12 mouse cellular contexts compared by ENCODE assay signal in genomic region chr17:50019819-50020210, GRCm38 (mm10).
DNase-seq lines count a peak whose midpoint lies in the region; ATAC-seq and TF ChIP-seq lines count a peak whose summit lies in the region.
"Had no signal": no experiment of that assay in that cellular context is flagged by ENCODE, and none has a peak within 500 bp of the region (broad histone marks: within the 10 kb centered on the region; RNA-seq: fewer than 3 reads in every experiment).

No protein-coding gene starts in this region.

- no peak for ATAC-seq in lung, embryonic 14.5 days (ENCODE audit: insufficient read depth)
- no peak for ATAC-seq in hindbrain, embryonic 15.5 days (ENCODE audit: low FRiP score, low read depth)
- no peak for ATAC-seq in midbrain, embryonic 14.5 days (ENCODE audit: low FRiP score, low TSS enrichment)

- H3K4me1 ChIP-seq in lung, embryonic 14.5 days (ENCODE audit: insufficient read depth), result no peaks in the 10 kb centered on the region; the same call in 1 of the 2 replicates
- peaks cover 62% of the 10 kb centered on the region for H3K4me1 ChIP-seq in forebrain, embryonic 10.5 days
- peaks cover 29% of the 10 kb centered on the region for H3K4me1 ChIP-seq in hindbrain, embryonic 15.5 days (replicated peaks)
- H3K4me1 ChIP-seq in midbrain, embryonic 14.5 days (ENCODE audit: control insufficient read depth, insufficient read depth, low read length), result peaks cover 31% of the 10 kb centered on the region

- no peaks in the 10 kb centered on the region for H3K27me3 ChIP-seq in lung, embryonic 14.5 days (ENCODE audit: insufficient read depth, low read length)
- no peaks in the 10 kb centered on the region for H3K27me3 ChIP-seq in forebrain, embryonic 10.5 days (ENCODE audit: poor library complexity, severe bottlenecking)
- no peaks in the 10 kb centered on the region for H3K27me3 ChIP-seq in hindbrain, embryonic 15.5 days
- H3K27me3 ChIP-seq in midbrain, embryonic 14.5 days (ENCODE audit: control insufficient read depth, insufficient read depth, low read length), result no peaks in the 10 kb centered on the region
- H3K27me3 ChIP-seq: neural tube, embryonic 12.5 days had no signal

- H3K9ac ChIP-seq in lung, embryonic 14.5 days, result no peak overlapping the region
- H3K9ac ChIP-seq in hindbrain, embryonic 15.5 days, result no peak overlapping the region
- H3K9ac ChIP-seq in midbrain, embryonic 14.5 days (replicated peaks; ENCODE audit: low read length), result no peak overlapping the region

- no peak for DNase-seq in lung, embryonic 14.5 days
- DNase-seq in lung, postnatal 4 days, result no peak
- no peak for DNase-seq in forebrain, embryonic 10.5 days (ENCODE audit: extremely low spot score, low spot score)
- DNase-seq in midbrain, embryonic 14.5 days, result no peak
- DNase-seq in adrenal gland, postnatal 25 days, result no peak
- no peak for DNase-seq in adrenal gland, adult (ENCODE audit: inconsistent age in 2 of 2, low spot score in 1 of 2)
- DNase-seq in kidney, adult 11 months, result no peak
- DNase-seq: kidney, postnatal 25 days; lung, postnatal 36 days; thymus, adult 2 months had no signal

- no peak overlapping the region for H3K4me2 ChIP-seq in lung, embryonic 14.5 days
- no peak overlapping the region for H3K4me2 ChIP-seq in hindbrain, embryonic 15.5 days
- H3K4me2 ChIP-seq in midbrain, embryonic 14.5 days (ENCODE audit: low read length), result no peak overlapping the region

- H3K36me3 ChIP-seq in lung, embryonic 14.5 days (ENCODE audit: insufficient read depth), result no peaks in the 10 kb centered on the region
- no peaks in the 10 kb centered on the region for H3K36me3 ChIP-seq in forebrain, embryonic 10.5 days (replicated peaks)
- no peaks in the 10 kb centered on the region for H3K36me3 ChIP-seq in hindbrain, embryonic 15.5 days
- no peaks in the 10 kb centered on the region for H3K36me3 ChIP-seq in midbrain, embryonic 14.5 days (ENCODE audit: control insufficient read depth, insufficient read depth, low read length)
- H3K36me3 ChIP-seq: neural tube, embryonic 12.5 days had no signal

- no peak for TF ChIP-seq CTCF in lung, embryonic 14.5 days (IDR thresholded peaks at IDR 0.05; ENCODE audit: low read depth)

- H3K4me3 ChIP-seq in lung, embryonic 14.5 days (ENCODE audit: low read depth, low read length), result no peak overlapping the region
- H3K4me3 ChIP-seq in forebrain, embryonic 10.5 days, result no peak overlapping the region
- no peak overlapping the region for H3K4me3 ChIP-seq in hindbrain, embryonic 15.5 days
- no peak overlapping the region for H3K4me3 ChIP-seq in midbrain, embryonic 14.5 days (replicated peaks; ENCODE audit: low read depth, low read length)
- H3K4me3 ChIP-seq: neural tube, embryonic 12.5 days had no signal

- peak overlapping the region; percentile 48; the same call in 1 of the 2 replicates for H3K27ac ChIP-seq in lung, embryonic 14.5 days (ENCODE audit: low read depth)
- peak overlapping the region; percentile 69 for H3K27ac ChIP-seq in forebrain, embryonic 10.5 days
- H3K27ac ChIP-seq in hindbrain, embryonic 15.5 days (replicated peaks), result peak overlapping the region; percentile 69
- H3K27ac ChIP-seq in midbrain, embryonic 14.5 days (replicated peaks; ENCODE audit: low read depth, low read length), result peak overlapping the region; percentile 55
- H3K27ac ChIP-seq: neural tube, embryonic 12.5 days had no signal

- no peaks in the 10 kb centered on the region for H3K9me3 ChIP-seq in lung, embryonic 14.5 days (ENCODE audit: low read depth, low read length)
- no peaks in the 10 kb centered on the region for H3K9me3 ChIP-seq in forebrain, embryonic 10.5 days
- H3K9me3 ChIP-seq in hindbrain, embryonic 15.5 days, result no peaks in the 10 kb centered on the region
- no peaks in the 10 kb centered on the region for H3K9me3 ChIP-seq in midbrain, embryonic 14.5 days (ENCODE audit: control insufficient read depth, low read length)
- H3K9me3 ChIP-seq: neural tube, embryonic 12.5 days had no signal

- WGBS in lung, embryonic 14.5 days, result 84% methylated on average over 3 of the region's 3 CpGs
- 83% methylated on average over 3 of the region's 3 CpGs for WGBS in forebrain, embryonic 10.5 days
- WGBS in hindbrain, embryonic 15.5 days, result 72% methylated on average over 3 of the region's 3 CpGs
- WGBS in midbrain, embryonic 14.5 days, result 78% methylated on average over 3 of the region's 3 CpGs
